Mouse (Mus musculus) heart, embryonic 12.5 days (tissue): ENCODE data around the gene Smurf2. TPM values are rescaled to one million over a fixed set of nuclear protein-coding genes. Genes with fewer than 3 reads are reported as not detected.
"Not testable (repeated sequence)": the region's sequence is repeated elsewhere in the genome, so short reads cannot be mapped to it uniquely, and the experiment has no call there.

Source experiments
- ATAC-seq: fragments of 200-750 bp; cut with Nextera tagmentation; 2 replicates; pipeline ENCODE4 v1.8.0; 2017; ENCODE audit warnings: moderate TSS enrichment, moderate library complexity; ENCODE audit not compliant: insufficient number of reproducible peaks, low FRiP score
- H3K27ac ChIP-seq: fragments of 300-500 bp; sonication (generic); 2 replicates; pipeline ENCODE4 v1.5.1; 2016; ENCODE audit warnings: mild to moderate bottlenecking, moderate library complexity; ENCODE audit not compliant: poor library complexity, severe bottlenecking
- H3K27me3 ChIP-seq: fragments of 300-500 bp; sonication (generic); replicated peaks from 2 replicates; pipeline ENCODE4 v1.6.1; 2016; ENCODE audit warnings: mild to moderate bottlenecking, moderate library complexity
- H3K36me3 ChIP-seq: fragments of 300-500 bp; sonication (generic); 2 replicates; pipeline ENCODE4 v1.6.1; 2016; ENCODE audit warnings: mild to moderate bottlenecking, moderate library complexity
- H3K4me1 ChIP-seq: fragments of 300-500 bp; sonication (generic); replicated peaks from 2 replicates; pipeline ENCODE4 v1.6.1; 2016; ENCODE audit warnings: mild to moderate bottlenecking
- H3K4me2 ChIP-seq: fragments of 300-500 bp; sonication (generic); 2 replicates; pipeline ENCODE4 v1.6.1; 2016; ENCODE audit warnings: mild to moderate bottlenecking, moderate library complexity
- H3K4me3 ChIP-seq: fragments of 300-500 bp; sonication (generic); 2 replicates; pipeline ENCODE4 v1.5.1; 2016; ENCODE audit warnings: mild to moderate bottlenecking
- H3K9ac ChIP-seq: fragments of 300-500 bp; sonication (generic); 2 replicates; pipeline ENCODE4 v1.6.1; 2016; ENCODE audit warnings: mild to moderate bottlenecking, moderate library complexity
- H3K9me3 ChIP-seq: fragments of 300-500 bp; sonication (generic); replicated peaks from 2 replicates; pipeline ENCODE4 v1.6.1; 2016; ENCODE audit warnings: mild to moderate bottlenecking, moderate library complexity
- WGBS: fragments of 180-500 bp; shearing (Covaris S2); methylation state at CpG from one replicate; pipeline ENCODE4 v1.1.7; 2016; 5-methylcytosine and 5-hydroxymethylcytosine counted together
- polyA plus RNA-seq: library from polyadenylated mRNA; unstranded; fragments of >200 nt; fragmentation: Nextera tagmentation; extraction: Ambion mirVana; gene quantifications from 2 replicates; pipeline ENCODE4 v1.2.1, GENCODE M21; 2016

Smurf2 gene
- polyA plus RNA-seq, 1 experiment from 2014 or later: 12.0 TPM

GRCm38 (mm10) chr11:106784476-106784875 lies 136.0 kb downstream of the Smurf2 start:
- WGBS: 88% methylated on average over 2 of the region's 2 CpGs
- no peak overlapping the region for H3K9ac ChIP-seq
- H3K4me2 ChIP-seq: no peak overlapping the region
- H3K36me3 ChIP-seq: peaks cover 58% of the 10 kb centered on the region
- ATAC-seq: no peak
- H3K4me1 ChIP-seq: peaks cover 10% of the 10 kb centered on the region
- no peaks in the 10 kb centered on the region for H3K27me3 ChIP-seq
- no peaks in the 10 kb centered on the region for H3K9me3 ChIP-seq
- no peak overlapping the region for H3K4me3 ChIP-seq
- no peak overlapping the region for H3K27ac ChIP-seq

DNA sequence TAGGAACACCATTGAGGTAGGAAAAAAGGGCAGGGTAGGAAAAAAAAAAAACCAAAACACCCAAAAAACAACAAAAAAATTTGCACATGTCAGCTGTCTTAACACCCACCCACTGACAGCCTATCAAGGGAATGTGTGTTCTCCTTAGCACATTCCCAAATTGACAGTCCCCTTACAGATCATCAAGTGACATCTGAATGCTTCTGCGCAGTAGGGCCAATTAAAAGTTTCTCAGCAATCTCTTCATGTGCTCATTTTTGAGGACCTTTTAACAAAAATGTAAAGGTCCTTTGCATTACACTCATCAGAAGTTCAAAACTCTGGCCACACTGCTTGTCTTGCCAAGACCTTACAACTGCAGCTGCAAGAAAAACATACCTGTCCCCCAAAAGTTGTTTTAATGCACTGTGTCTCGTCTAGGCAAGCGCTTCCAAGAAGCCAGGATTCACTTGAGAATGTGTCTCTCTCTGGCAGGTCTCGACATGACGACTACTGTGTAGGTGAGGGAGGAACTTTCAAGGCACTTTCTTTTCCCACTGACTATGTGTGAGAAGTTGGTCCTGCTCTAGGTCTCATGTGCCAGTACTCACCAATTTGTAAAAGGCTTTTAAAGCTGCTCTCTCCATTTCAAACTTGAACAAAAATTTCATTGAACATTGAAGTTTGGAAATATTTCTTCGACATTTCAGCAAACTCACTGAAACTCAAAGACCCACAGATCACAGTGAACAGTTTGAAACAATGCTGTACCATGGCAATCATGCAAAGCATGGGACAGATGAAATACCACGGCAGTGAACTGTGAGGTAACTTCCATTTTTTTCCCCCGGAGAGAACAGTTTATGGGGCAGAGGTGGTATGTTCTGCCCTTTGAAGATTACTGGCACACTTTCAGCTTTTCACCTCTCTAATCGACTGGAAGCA lies 137.4 kb downstream of the Smurf2 start:
- H3K36me3 ChIP-seq: peaks cover 58% of the 10 kb centered on the region
- no peak overlapping the region for H3K9ac ChIP-seq
- no peak overlapping the region for H3K4me3 ChIP-seq
- 80% methylated on average over 9 of the region's 9 CpGs for WGBS
- H3K27me3 ChIP-seq: no peaks in the 10 kb centered on the region
- H3K9me3 ChIP-seq: no peaks in the 10 kb centered on the region
- ATAC-seq: no peak
- no peak overlapping the region for H3K27ac ChIP-seq
- peaks cover 10% of the 10 kb centered on the region for H3K4me1 ChIP-seq
- H3K4me2 ChIP-seq: no peak overlapping the region

GRCm38 (mm10) chr11:106782271-106782670 lies 138.2 kb downstream of the Smurf2 start:
- H3K9ac ChIP-seq, H3K4me2 ChIP-seq, ATAC-seq, H3K27ac ChIP-seq, H3K4me3 ChIP-seq, H3K27me3 ChIP-seq, H3K9me3 ChIP-seq: not testable (repeated sequence)
- WGBS: 86% methylated on average over 7 of the region's 7 CpGs
- peaks cover 15% of the 10 kb centered on the region for H3K4me1 ChIP-seq
- peaks cover 58% of the 10 kb centered on the region for H3K36me3 ChIP-seq

DNA sequence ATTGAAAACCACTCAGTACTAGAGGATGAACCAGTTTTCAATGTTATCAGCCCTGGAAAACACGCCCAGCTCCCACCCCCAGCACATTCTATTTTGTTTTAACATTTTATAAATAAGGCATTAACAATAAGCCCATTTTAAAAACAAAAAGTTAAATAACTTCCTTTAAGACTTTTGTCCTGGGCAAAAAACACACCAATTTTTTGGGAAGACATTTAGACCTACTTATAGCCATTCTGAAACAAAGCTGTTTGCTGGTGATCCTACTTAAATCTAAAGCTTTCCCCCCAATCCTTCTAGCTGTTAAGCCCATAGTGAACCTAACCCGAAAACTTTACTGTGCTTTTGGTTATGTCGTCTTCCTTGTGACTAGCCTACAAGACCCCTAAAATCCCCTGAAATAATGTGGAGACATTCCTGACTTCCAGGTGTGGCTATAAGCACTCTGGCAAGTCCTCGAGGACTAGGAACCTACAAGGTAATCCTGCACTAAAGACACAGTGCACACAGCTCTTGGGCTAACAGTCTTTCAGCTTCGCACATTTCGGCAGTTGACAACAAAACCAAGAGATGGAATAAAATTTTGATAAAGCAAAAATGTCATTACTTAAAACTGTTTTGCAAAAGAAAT lies 139.8 kb downstream of the Smurf2 start:
- 81% methylated on average over 6 of the region's 6 CpGs for WGBS
- Histone ChIP-seq H3K36me3 (peaks cover 60% of the 10 kb centered on the region), H3K4me1 (peaks cover 14% of the 10 kb centered on the region), H3K4me2 (no peak overlapping the region), H3K27me3 (no peaks in the 10 kb centered on the region), H3K4me3 (no peak overlapping the region), H3K9ac (no peak overlapping the region), H3K27ac (peak overlapping the region; percentile 15; the same call in 1 of the 2 replicates), H3K9me3 (no peaks in the 10 kb centered on the region)
- no peak for ATAC-seq

DNA sequence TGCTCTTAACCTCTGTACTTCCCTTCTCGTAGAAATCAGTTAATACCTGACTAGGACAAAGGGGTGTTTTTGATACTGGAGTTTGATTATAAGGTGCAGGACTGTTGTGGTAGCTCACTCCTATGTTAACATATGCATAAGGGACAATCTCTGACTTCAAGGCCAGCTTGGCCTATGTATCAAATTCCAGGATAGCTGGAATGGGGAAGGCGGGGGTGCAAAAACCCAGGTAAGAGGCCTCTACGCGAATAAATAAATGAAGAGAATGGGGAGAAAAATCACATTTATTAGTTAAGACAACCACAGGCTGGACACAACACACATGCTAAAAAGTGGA lies 140.5 kb downstream of the Smurf2 start:
- H3K36me3 ChIP-seq: peaks cover 60% of the 10 kb centered on the region
- H3K4me1 ChIP-seq: peaks cover 8% of the 10 kb centered on the region; the same call in 1 of the 2 replicates
- no peak for ATAC-seq
- peak overlapping the region; percentile 92 for H3K4me2 ChIP-seq
- WGBS: 68% methylated on average over 4 of the region's 4 CpGs
- H3K4me3 ChIP-seq: peak overlapping the region; percentile 96; the same call in 1 of the 2 replicates
- H3K9ac ChIP-seq: no peak overlapping the region
- peak overlapping the region; percentile 98 for H3K27ac ChIP-seq
- H3K27me3 ChIP-seq: no peaks in the 10 kb centered on the region
- H3K9me3 ChIP-seq: no peaks in the 10 kb centered on the region

- Histone ChIP-seq H3K4me3 (peak within 1 kb of the TSS; percentile 96), H3K9me3 (no peaks in the 10 kb centered on the region), H3K4me2 (peak within 1 kb of the TSS; percentile 92), H3K27me3 (no peaks in the 10 kb centered on the region), H3K4me1 (peaks cover 8% of the 10 kb centered on the region; the same call in 1 of the 2 replicates), H3K9ac (peak within 1 kb of the TSS; percentile 95), H3K27ac (peak within 1 kb of the TSS; percentile 98), H3K36me3 (peaks cover 61% of the 10 kb centered on the region)
- 2% methylated on average over 30 of the region's 30 CpGs for WGBS
- peak; percentile 99 for ATAC-seq
Observed at GRCm38 (mm10) chr11:106779388-106780088, 141.0 kb downstream of the Smurf2 start, which contains the start of gene Polg2. Gene Polg2 (minus strand): TSS chr11:106779537.

- H3K4me3 ChIP-seq: peak overlapping the region; percentile 96
- peak overlapping the region; percentile 98 for H3K27ac ChIP-seq
- peak; percentile 81 for ATAC-seq
- no peaks in the 10 kb centered on the region for H3K9me3 ChIP-seq
- no peaks in the 10 kb centered on the region for H3K27me3 ChIP-seq
- H3K4me1 ChIP-seq: peaks cover 8% of the 10 kb centered on the region; the same call in 1 of the 2 replicates
- peak overlapping the region; percentile 92 for H3K4me2 ChIP-seq
- peaks cover 61% of the 10 kb centered on the region for H3K36me3 ChIP-seq
- WGBS: 2% methylated on average over 39 of the region's 39 CpGs
- H3K9ac ChIP-seq: peak overlapping the region; percentile 95
Observed at GRCm38 (mm10) chr11:106778589-106779387, 141.7 kb downstream of the Smurf2 start.

DNA sequence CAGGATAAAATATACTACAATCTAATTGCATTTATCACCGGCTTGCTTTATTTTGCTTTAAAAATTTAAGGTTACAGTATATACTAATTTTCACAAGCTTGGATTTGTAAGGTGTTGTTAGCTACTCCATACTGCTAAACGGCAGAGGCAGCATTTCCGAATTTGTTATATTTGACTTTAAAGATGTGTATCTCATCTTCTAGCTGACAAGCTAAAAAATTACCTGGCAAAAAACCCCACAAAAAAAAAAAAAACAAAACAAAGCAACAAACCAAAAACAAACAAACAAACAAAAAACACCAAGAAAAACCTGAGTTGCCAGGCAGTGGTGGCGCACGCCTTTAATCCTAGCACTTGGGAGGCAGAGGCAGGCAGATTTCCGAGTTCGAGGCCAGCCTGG lies 142.4 kb downstream of the Smurf2 start:
- Histone ChIP-seq H3K36me3 (peaks cover 61% of the 10 kb centered on the region), H3K4me3 (no peak overlapping the region), H3K4me2 (peak overlapping the region; percentile 92), H3K27ac (no peak overlapping the region), H3K9me3 (no peaks in the 10 kb centered on the region), H3K9ac (no peak overlapping the region), H3K4me1 (peaks cover 7% of the 10 kb centered on the region; the same call in 1 of the 2 replicates), H3K27me3 (no peaks in the 10 kb centered on the region)
- 90% methylated on average over 7 of the region's 7 CpGs for WGBS
- ATAC-seq: no peak

DNA sequence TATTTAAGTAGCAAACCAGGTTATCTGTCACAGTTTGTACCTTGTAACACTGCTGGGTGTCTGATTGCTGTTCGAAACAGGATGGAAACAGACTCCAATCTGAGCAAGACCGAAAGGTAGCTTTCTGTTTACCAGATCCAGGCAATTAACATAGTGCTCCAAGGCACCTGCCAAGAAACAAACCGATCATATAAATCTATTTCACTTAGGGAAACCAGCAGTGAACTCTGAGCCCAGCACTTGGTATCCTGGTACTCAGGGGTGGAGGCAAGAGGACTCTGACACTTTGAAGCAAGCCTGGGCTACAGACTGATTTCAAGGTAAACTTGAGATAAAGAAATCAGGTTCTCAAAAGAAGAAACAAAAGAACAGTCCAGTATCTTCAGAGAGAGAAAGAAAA lies 143.1 kb downstream of the Smurf2 start:
- 89% methylated on average over 3 of the region's 3 CpGs for WGBS
- H3K4me1 ChIP-seq: peaks cover 6% of the 10 kb centered on the region; the same call in 1 of the 2 replicates
- no peak for ATAC-seq
- H3K9ac ChIP-seq: no peak overlapping the region
- H3K4me3 ChIP-seq: no peak overlapping the region
- H3K36me3 ChIP-seq: peaks cover 61% of the 10 kb centered on the region
- no peaks in the 10 kb centered on the region for H3K27me3 ChIP-seq
- no peak overlapping the region for H3K4me2 ChIP-seq
- no peaks in the 10 kb centered on the region for H3K9me3 ChIP-seq
- no peak overlapping the region for H3K27ac ChIP-seq

GRCm38 (mm10) chr11:106776960-106777359 lies 143.6 kb downstream of the Smurf2 start:
- WGBS: 93% methylated on average over 4 of the region's 4 CpGs
- no peak overlapping the region for H3K9ac ChIP-seq
- H3K4me1 ChIP-seq: peaks cover 6% of the 10 kb centered on the region; the same call in 1 of the 2 replicates
- no peak overlapping the region for H3K4me2 ChIP-seq
- no peaks in the 10 kb centered on the region for H3K27me3 ChIP-seq
- no peak overlapping the region for H3K27ac ChIP-seq
- H3K4me3 ChIP-seq: no peak overlapping the region
- H3K9me3 ChIP-seq: no peaks in the 10 kb centered on the region
- no peak for ATAC-seq
- peaks cover 61% of the 10 kb centered on the region for H3K36me3 ChIP-seq
